Comparison of ENCODE assay signal across 9 mouse cellular contexts in genomic region chr8:47867067-47867466, GRCm38 (mm10). TPM values are rescaled to one million over a fixed set of nuclear protein-coding genes. Genes with fewer than 3 reads are reported as not detected.
DNase-seq lines count a peak whose midpoint lies in the region; ATAC-seq and TF ChIP-seq lines count a peak whose summit lies in the region.
"Had no signal": no experiment of that assay in that cellular context is flagged by ENCODE, and none has a peak within 500 bp of the region (broad histone marks: within the 10 kb centered on the region; RNA-seq: fewer than 3 reads in every experiment).

No protein-coding gene starts in this region.

- H3K9ac ChIP-seq in forebrain, postnatal 0 days, result no peak overlapping the region
- no peak overlapping the region for H3K9ac ChIP-seq in hindbrain, embryonic 13.5 days

- TF ChIP-seq CTCF in forebrain, postnatal 0 days (IDR thresholded peaks at IDR 0.05; ENCODE audit: low read depth), result peak; percentile 95

- no peak overlapping the region for H3K27ac ChIP-seq in forebrain, postnatal 0 days (ENCODE audit: low read depth, low read length)
- no peak overlapping the region for H3K27ac ChIP-seq in hindbrain, embryonic 13.5 days
- H3K27ac ChIP-seq: macrophage had no signal

- no peaks in the 10 kb centered on the region for H3K9me3 ChIP-seq in forebrain, postnatal 0 days (ENCODE audit: low read length)
- no peaks in the 10 kb centered on the region for H3K9me3 ChIP-seq in hindbrain, embryonic 13.5 days

- no peak overlapping the region for H3K4me3 ChIP-seq in forebrain, postnatal 0 days (ENCODE audit: low read depth, low read length)
- H3K4me3 ChIP-seq in hindbrain, embryonic 13.5 days, result no peak overlapping the region

- H3K27me3 ChIP-seq in forebrain, postnatal 0 days (ENCODE audit: insufficient read depth, low read length), result no peaks in the 10 kb centered on the region
- no peaks in the 10 kb centered on the region for H3K27me3 ChIP-seq in hindbrain, embryonic 13.5 days

- no peak overlapping the region for H3K4me2 ChIP-seq in forebrain, postnatal 0 days (ENCODE audit: low read depth)
- no peak overlapping the region for H3K4me2 ChIP-seq in hindbrain, embryonic 13.5 days

- peaks cover 11% of the 10 kb centered on the region; the same call in 1 of the 2 replicates for H3K36me3 ChIP-seq in forebrain, postnatal 0 days (ENCODE audit: insufficient read depth)
- peaks cover 38% of the 10 kb centered on the region for H3K36me3 ChIP-seq in hindbrain, embryonic 13.5 days

- peak; percentile 87 for ATAC-seq in forebrain, postnatal 0 days
- ATAC-seq in hindbrain, embryonic 13.5 days (ENCODE audit: low FRiP score), result peak; percentile 80

- no peaks in the 10 kb centered on the region for H3K4me1 ChIP-seq in forebrain, postnatal 0 days (ENCODE audit: insufficient read depth)
- no peaks in the 10 kb centered on the region for H3K4me1 ChIP-seq in hindbrain, embryonic 13.5 days (replicated peaks)

- 21% methylated on average over 8 of the region's 8 CpGs for WGBS in forebrain, postnatal 0 days
- 27% methylated on average over 8 of the region's 8 CpGs for WGBS in hindbrain, embryonic 13.5 days

- peak; percentile 84 for DNase-seq in MN1 (ENCODE audit: low spot score)
- peak; percentile 70 to 80 for DNase-seq in cerebellum, adult 18-20 months
- peak; percentile 89 for DNase-seq in forebrain, postnatal 0 days
- DNase-seq in layer of hippocampus, postnatal 10 days (ENCODE audit: low spot score in 2 of 2), result peak; percentile 91 to 93
- peak; percentile 88 for DNase-seq in lung, postnatal 10 days
- DNase-seq in retina, adult 2 months (ENCODE audit: low read depth, low spot score), result peak; percentile 58
- DNase-seq in thymus, postnatal 14 days, result peak; percentile 79

RNA-seq across cellular contexts. Expression of gene Cldn22, which starts 42.8 kb away (rescaled TPM):
- total RNA-seq in forebrain, postnatal 0 days (2014; rRNA removed), result not detected in 2 replicates
- not detected in 2 replicates for polyA plus RNA-seq in forebrain, postnatal 0 days (2015; fragmentation: Nextera tagmentation; extraction: Ambion mirVana)
- not detected in 2 replicates for polyA plus RNA-seq in hindbrain, embryonic 13.5 days (2015; fragmentation: Nextera tagmentation; extraction: Ambion mirVana)
- total RNA-seq in layer of hippocampus, postnatal 10 days (2021), result under 1 TPM; 0.47 to 0.62 TPM
- polyA plus RNA-seq: macrophage had no signal

RNA-seq across cellular contexts. Expression of gene Cldn24, which starts 45.1 kb away (rescaled TPM):
- total RNA-seq in forebrain, postnatal 0 days (2014; rRNA removed), result 0.46 TPM in 1 of 2 replicates, not detected in the other
- polyA plus RNA-seq in forebrain, postnatal 0 days (2015; fragmentation: Nextera tagmentation; extraction: Ambion mirVana), result not detected in 2 replicates
- not detected in 2 replicates for polyA plus RNA-seq in hindbrain, embryonic 13.5 days (2015; fragmentation: Nextera tagmentation; extraction: Ambion mirVana)
- total RNA-seq in layer of hippocampus, postnatal 10 days (2021), result not detected
- polyA plus RNA-seq: macrophage had no signal
